Mouse (Mus musculus) neural tube, embryonic 12.5 days (tissue): ENCODE data around the gene Cops4. TPM values are rescaled to one million over a fixed set of nuclear protein-coding genes. Genes with fewer than 3 reads are reported as not detected.

ENCODE experiments used
- ATAC-seq: fragments of 200-750 bp; cut with Nextera tagmentation; 2 replicates; pipeline ENCODE4 v1.8.0; 2017; ENCODE audit warnings: low read depth, mild to moderate bottlenecking, moderate TSS enrichment, moderate library complexity; ENCODE audit not compliant: low FRiP score
- H3K27ac ChIP-seq: fragments of 300-500 bp; sonication (generic); 2 replicates; pipeline ENCODE4 v1.5.1; 2016
- H3K27me3 ChIP-seq: fragments of 300-500 bp; sonication (generic); replicated peaks from 2 replicates; pipeline ENCODE4 v1.6.1; 2016; ENCODE audit warnings: mild to moderate bottlenecking
- H3K36me3 ChIP-seq: fragments of 300-500 bp; sonication (generic); 2 replicates; pipeline ENCODE4 v1.6.1; 2016; ENCODE audit warnings: mild to moderate bottlenecking
- H3K4me1 ChIP-seq: fragments of 300-500 bp; sonication (generic); 2 replicates; pipeline ENCODE4 v1.6.1; 2016
- H3K4me2 ChIP-seq: fragments of 300-500 bp; sonication (generic); replicated peaks from 2 replicates; pipeline ENCODE4 v1.6.1; 2016; ENCODE audit warnings: mild to moderate bottlenecking
- H3K4me3 ChIP-seq: fragments of 300-500 bp; sonication (generic); 2 replicates; pipeline ENCODE4 v1.5.1; 2016
- H3K9ac ChIP-seq: fragments of 300-500 bp; sonication (generic); 2 replicates; pipeline ENCODE4 v1.6.1; 2016; ENCODE audit warnings: mild to moderate bottlenecking
- H3K9me3 ChIP-seq: fragments of 300-500 bp; sonication (generic); 2 replicates; pipeline ENCODE4 v1.6.1; 2016; ENCODE audit warnings: mild to moderate bottlenecking
- WGBS: fragments of 180-500 bp; shearing (Covaris S2); methylation state at CpG from one replicate; pipeline ENCODE4 v1.1.7; 2016; 5-methylcytosine and 5-hydroxymethylcytosine counted together
- microRNA-seq: library from miRNA; unstranded; fragments of <30 nt; microRNA quantifications from one replicate; pipeline ENCODE4, GENCODE M21; 2017
- polyA plus RNA-seq: library from polyadenylated mRNA; unstranded; fragments of >200 nt; fragmentation: Nextera tagmentation; extraction: Ambion mirVana; gene quantifications from 2 replicates; pipeline ENCODE4 v1.2.1, GENCODE M21; 2016

The Cops4 gene
- polyA plus RNA-seq, 1 experiment from 2014 or later = 197 TPM

GRCm38 (mm10) chr5:100585657-100586056 is 67.5 kb downstream of the Cops4 start:
- Histone ChIP-seq H3K36me3 (no peaks in the 10 kb centered on the region), H3K9ac (no peak overlapping the region), H3K27ac (no peak overlapping the region), H3K4me3 (no peak overlapping the region), H3K4me2 (no peak overlapping the region), H3K9me3 (no peaks in the 10 kb centered on the region), H3K27me3 (no peaks in the 10 kb centered on the region), H3K4me1 (no peaks in the 10 kb centered on the region)
- ATAC-seq = no peak
- 89% methylated on average over 3 of the region's 3 CpGs for whole genome bisulfite sequencing

- Histone ChIP-seq H3K9ac (no peak overlapping the region), H3K36me3 (no peaks in the 10 kb centered on the region), H3K4me1 (no peaks in the 10 kb centered on the region), H3K4me3 (no peak overlapping the region), H3K27ac (no peak overlapping the region), H3K4me2 (no peak overlapping the region), H3K9me3 (no peaks in the 10 kb centered on the region), H3K27me3 (no peaks in the 10 kb centered on the region)
- 93% methylated on average over 7 of the region's 7 CpGs for WGBS
- ATAC-seq = no peak
Measured at GRCm38 (mm10) chr5:100587136-100587535, 69.0 kb downstream of the Cops4 start.

GRCm38 (mm10) chr5:100587626-100588025 is 69.5 kb downstream of the Cops4 start:
- H3K4me3 ChIP-seq = no peak overlapping the region
- no peak overlapping the region for H3K27ac ChIP-seq
- no peaks in the 10 kb centered on the region for H3K27me3 ChIP-seq
- WGBS = 56% methylated on average over 2 of the region's 2 CpGs
- H3K4me1 ChIP-seq = no peaks in the 10 kb centered on the region
- H3K4me2 ChIP-seq = no peak overlapping the region
- no peaks in the 10 kb centered on the region for H3K36me3 ChIP-seq
- no peak for ATAC-seq
- no peaks in the 10 kb centered on the region for H3K9me3 ChIP-seq
- H3K9ac ChIP-seq = no peak overlapping the region

GRCm38 (mm10) chr5:100590505-100590904 is 72.4 kb downstream of the Cops4 start:
- Histone ChIP-seq H3K27me3 (no peaks in the 10 kb centered on the region), H3K9me3 (no peaks in the 10 kb centered on the region; the same call in 1 of the 2 replicates), H3K4me3 (no peak overlapping the region), H3K4me1 (no peaks in the 10 kb centered on the region), H3K27ac (no peak overlapping the region), H3K4me2 (no peak overlapping the region), H3K36me3 (no peaks in the 10 kb centered on the region), H3K9ac (no peak overlapping the region)
- 96% methylated on average over 5 of the region's 5 CpGs for WGBS
- no peak for ATAC-seq

- no peak overlapping the region for H3K4me3 ChIP-seq
- no peak overlapping the region for H3K27ac ChIP-seq
- no peaks in the 10 kb centered on the region for H3K36me3 ChIP-seq
- no peak overlapping the region for H3K4me2 ChIP-seq
- no peak overlapping the region for H3K9ac ChIP-seq
- 86% methylated on average over 13 of the region's 13 CpGs for WGBS
- H3K9me3 ChIP-seq = no peaks in the 10 kb centered on the region; the same call in 1 of the 2 replicates
- H3K27me3 ChIP-seq = no peaks in the 10 kb centered on the region
- ATAC-seq = no peak
- H3K4me1 ChIP-seq = no peaks in the 10 kb centered on the region
Measured at GRCm38 (mm10) chr5:100594803-100595467, 76.8 kb downstream of the Cops4 start.

- H3K27me3 ChIP-seq = no peaks in the 10 kb centered on the region
- no peak overlapping the region for H3K9ac ChIP-seq
- H3K36me3 ChIP-seq = no peaks in the 10 kb centered on the region
- ATAC-seq = no peak
- 95% methylated on average over 6 of the region's 6 CpGs for WGBS
- H3K9me3 ChIP-seq = no peaks in the 10 kb centered on the region; the same call in 1 of the 2 replicates
- H3K4me1 ChIP-seq = no peaks in the 10 kb centered on the region
- H3K4me3 ChIP-seq = no peak overlapping the region
- no peak overlapping the region for H3K27ac ChIP-seq
- no peak overlapping the region for H3K4me2 ChIP-seq
Measured at GRCm38 (mm10) chr5:100595999-100596398, 77.9 kb downstream of the Cops4 start.

Small RNA genes within 50 kb of the gene (microRNA-seq; reads per million reads assigned to microRNA genes)
- not detected for gene Gm23222

Other genes with a start within 250 kb of the Cops4 start
- gene Sec31a, start 102.1 kb upstream of the Cops4 start, polyA plus RNA-seq = 108 and 112 TPM in 2 replicates
- gene Lin54, start 17.7 kb upstream of the Cops4 start, polyA plus RNA-seq = 11.9 and 14.8 TPM in 2 replicates
- 1.2 and 1.9 TPM in 2 replicates for gene Plac8, start 53.9 kb downstream of the Cops4 start, polyA plus RNA-seq
- 47.5 and 52.5 TPM in 2 replicates for gene Coq2, start 156.8 kb downstream of the Cops4 start, polyA plus RNA-seq
- 0.95 and 1.7 TPM in 2 replicates for gene Hpse, start 201.4 kb downstream of the Cops4 start, polyA plus RNA-seq